Mouse (Mus musculus): Measurements from ENCODE around the gene Nxf1. TPM values are rescaled to one million over a fixed set of nuclear protein-coding genes. Genes with fewer than 3 reads are reported as not detected.

Nxf1 gene
- polyA plus RNA-seq, 1 experiment from 2014 or later, result 230 TPM

GRCm38 (mm10) chr19:8818801-8819595 is 62.1 kb downstream of the Nxf1 start, which contains the start of gene Ttc9c:
Gene Ttc9c, minus strand, starts transcription at chr19:8819333.
- Histone ChIP-seq H3K4me2 (ENCODE audit: low read depth, low read length) (peak within 1 kb of the TSS; percentile 83), H3K27me3 (ENCODE audit: control insufficient read depth, insufficient read depth, low read length) (no peaks in the 10 kb centered on the region), H3K36me3 (replicated peaks; ENCODE audit: control insufficient read depth, insufficient read depth, low read depth, low read length) (peaks cover 4% of the 10 kb centered on the region; the same call in 1 of the 2 replicates), H3K4me3 (ENCODE audit: low read depth, low read length) (peak within 1 kb of the TSS; percentile 99), H3K9me3 (replicated peaks; ENCODE audit: control insufficient read depth, low read length) (no peaks in the 10 kb centered on the region), H3K9ac (replicated peaks; ENCODE audit: low read length) (peak within 1 kb of the TSS; percentile 96), H3K4me1 (ENCODE audit: control insufficient read depth, insufficient read depth, low read length) (no peaks in the 10 kb centered on the region; the same call in 1 of the 2 replicates), H3K27ac (replicated peaks; ENCODE audit: low read depth, low read length) (peak within 1 kb of the TSS; percentile 98)
- WGBS, result under 1% methylated on average over 33 of the region's 33 CpGs
- DNase-seq (ENCODE audit: low spot score) (peak; percentile 100), ATAC-seq (replicated peaks; ENCODE audit: insufficient number of reproducible peaks, low FRiP score, low TSS enrichment, low read depth) (peak; percentile 93)

GRCm38 (mm10) chr19:8819596-8820423 is 62.9 kb downstream of the Nxf1 start, which contains the start of gene Hnrnpul2:
Gene Hnrnpul2, plus strand, starts transcription at chr19:8820010.
- no peaks in the 10 kb centered on the region; the same call in 1 of the 2 replicates for H3K4me1 ChIP-seq (ENCODE audit: control insufficient read depth, insufficient read depth, low read length)
- WGBS, result under 1% methylated on average over 80 of the region's 83 CpGs
- H3K9ac ChIP-seq (replicated peaks; ENCODE audit: low read length), result peak within 1 kb of the TSS; percentile 96
- H3K27ac ChIP-seq (replicated peaks; ENCODE audit: low read depth, low read length), result peak within 1 kb of the TSS; percentile 98
- H3K4me3 ChIP-seq (ENCODE audit: low read depth, low read length), result peak within 1 kb of the TSS; percentile 99
- H3K36me3 ChIP-seq (replicated peaks; ENCODE audit: control insufficient read depth, insufficient read depth, low read depth, low read length), result peaks cover 11% of the 10 kb centered on the region
- peak within 1 kb of the TSS; percentile 83 for H3K4me2 ChIP-seq (ENCODE audit: low read depth, low read length)
- ATAC-seq (replicated peaks; ENCODE audit: insufficient number of reproducible peaks, low FRiP score, low TSS enrichment, low read depth), result peak; percentile 97
- no peaks in the 10 kb centered on the region for H3K27me3 ChIP-seq (ENCODE audit: control insufficient read depth, insufficient read depth, low read length)
- no peaks in the 10 kb centered on the region for H3K9me3 ChIP-seq (replicated peaks; ENCODE audit: control insufficient read depth, low read length)
- peak; percentile 98 for DNase-seq (ENCODE audit: low spot score)

Small RNA genes lying within 50 kb of the gene (microRNA-seq; reads per million reads assigned to microRNA genes)
- gene Mir6992 (ENCODE audit: borderline number of aligned reads), result not detected

Other genes starting within 250 kb of the Nxf1 start
- gene Slc22a8, start 165.8 kb upstream of the Nxf1 start, polyA plus RNA-seq (2014; fragmentation: Nextera tagmentation; extraction: Ambion mirVana), result 0.06 TPM in 1 of 2 replicates, not detected in the other
- 0.10 and 0.29 TPM in 2 replicates for gene Slc22a6, start 139.0 kb upstream of the Nxf1 start, polyA plus RNA-seq (2014; fragmentation: Nextera tagmentation; extraction: Ambion mirVana)
- gene Chrm1, start 93.3 kb upstream of the Nxf1 start, polyA plus RNA-seq (2014; fragmentation: Nextera tagmentation; extraction: Ambion mirVana), result 0.06 and 0.08 TPM in 2 replicates
- gene Slc3a2, start 33.7 kb upstream of the Nxf1 start, polyA plus RNA-seq (2014; fragmentation: Nextera tagmentation; extraction: Ambion mirVana), result 120 and 125 TPM in 2 replicates
- gene Wdr74, start 21.2 kb upstream of the Nxf1 start, polyA plus RNA-seq (2014; fragmentation: Nextera tagmentation; extraction: Ambion mirVana), result 91.0 and 92.3 TPM in 2 replicates
- gene 1700092M07Rik, start 16.4 kb upstream of the Nxf1 start, polyA plus RNA-seq (2014; fragmentation: Nextera tagmentation; extraction: Ambion mirVana), result 1.1 and 1.8 TPM in 2 replicates
- 107 and 110 TPM in 2 replicates for gene Stx5a, start 15.7 kb upstream of the Nxf1 start, polyA plus RNA-seq (2014; fragmentation: Nextera tagmentation; extraction: Ambion mirVana)
- gene Tmem223, start 13.9 kb downstream of the Nxf1 start, polyA plus RNA-seq (2014; fragmentation: Nextera tagmentation; extraction: Ambion mirVana), result 191 and 197 TPM in 2 replicates
- gene Tmem179b, start 17.4 kb downstream of the Nxf1 start, polyA plus RNA-seq (2014; fragmentation: Nextera tagmentation; extraction: Ambion mirVana), result 44.8 and 51.2 TPM in 2 replicates
- gene Taf6l, start 29.3 kb downstream of the Nxf1 start, polyA plus RNA-seq (2014; fragmentation: Nextera tagmentation; extraction: Ambion mirVana), result 19.0 and 19.9 TPM in 2 replicates
- 199 and 202 TPM in 2 replicates for gene Polr2g, start 41.5 kb downstream of the Nxf1 start, polyA plus RNA-seq (2014; fragmentation: Nextera tagmentation; extraction: Ambion mirVana)
- gene Zbtb3, start 45.5 kb downstream of the Nxf1 start, polyA plus RNA-seq (2014; fragmentation: Nextera tagmentation; extraction: Ambion mirVana), result 6.0 and 8.0 TPM in 2 replicates
- gene Ttc9c, start 62.3 kb downstream of the Nxf1 start, polyA plus RNA-seq (2014; fragmentation: Nextera tagmentation; extraction: Ambion mirVana), result 63.0 and 68.7 TPM in 2 replicates
- gene Hnrnpul2, start 62.9 kb downstream of the Nxf1 start, polyA plus RNA-seq (2014; fragmentation: Nextera tagmentation; extraction: Ambion mirVana), result 6.7 and 6.8 TPM in 2 replicates
- not detected in 2 replicates for gene AC129217.1, start 72.7 kb downstream of the Nxf1 start, polyA plus RNA-seq (2014; fragmentation: Nextera tagmentation; extraction: Ambion mirVana)
- gene Bscl2, start 80.4 kb downstream of the Nxf1 start, polyA plus RNA-seq (2014; fragmentation: Nextera tagmentation; extraction: Ambion mirVana), result 29.9 and 39.1 TPM in 2 replicates
- gene Gng3, start 82.1 kb downstream of the Nxf1 start, polyA plus RNA-seq (2014; fragmentation: Nextera tagmentation; extraction: Ambion mirVana), result 39.8 and 44.8 TPM in 2 replicates
- gene Lrrn4cl, start 93.7 kb downstream of the Nxf1 start, polyA plus RNA-seq (2014; fragmentation: Nextera tagmentation; extraction: Ambion mirVana), result 0.10 and 0.49 TPM in 2 replicates
- gene Ubxn1, start 114.4 kb downstream of the Nxf1 start, polyA plus RNA-seq (2014; fragmentation: Nextera tagmentation; extraction: Ambion mirVana), result 184 and 189 TPM in 2 replicates
- gene Uqcc3, start 123.8 kb downstream of the Nxf1 start, polyA plus RNA-seq (2014; fragmentation: Nextera tagmentation; extraction: Ambion mirVana), result 56.1 and 62.0 TPM in 2 replicates
- gene Lbhd1, start 126.7 kb downstream of the Nxf1 start, polyA plus RNA-seq (2014; fragmentation: Nextera tagmentation; extraction: Ambion mirVana), result 116 and 122 TPM in 2 replicates
- gene Gm49403, start 126.9 kb downstream of the Nxf1 start, polyA plus RNA-seq (2014; fragmentation: Nextera tagmentation; extraction: Ambion mirVana), result not detected in 2 replicates
- gene 1810009A15Rik, start 131.8 kb downstream of the Nxf1 start, polyA plus RNA-seq (2014; fragmentation: Nextera tagmentation; extraction: Ambion mirVana), result 111 and 126 TPM in 2 replicates
- gene Gm49416, start 131.9 kb downstream of the Nxf1 start, polyA plus RNA-seq (2014; fragmentation: Nextera tagmentation; extraction: Ambion mirVana), result 0.34 TPM in 1 of 2 replicates, not detected in the other
- 30.5 and 34.6 TPM in 2 replicates for gene Ints5, start 135.9 kb downstream of the Nxf1 start, polyA plus RNA-seq (2014; fragmentation: Nextera tagmentation; extraction: Ambion mirVana)
- gene Ganab, start 141.0 kb downstream of the Nxf1 start, polyA plus RNA-seq (2014; fragmentation: Nextera tagmentation; extraction: Ambion mirVana), result 97.4 and 114 TPM in 2 replicates
- 32.0 and 32.8 TPM in 2 replicates for gene B3gat3, start 163.3 kb downstream of the Nxf1 start, polyA plus RNA-seq (2014; fragmentation: Nextera tagmentation; extraction: Ambion mirVana)
- gene Rom1, start 172.3 kb downstream of the Nxf1 start, polyA plus RNA-seq (2014; fragmentation: Nextera tagmentation; extraction: Ambion mirVana), result 0.72 and 0.81 TPM in 2 replicates
- gene Eml3, start 172.5 kb downstream of the Nxf1 start, polyA plus RNA-seq (2014; fragmentation: Nextera tagmentation; extraction: Ambion mirVana), result 8.4 and 9.0 TPM in 2 replicates
- 57.5 and 57.6 TPM in 2 replicates for gene Mta2, start 184.8 kb downstream of the Nxf1 start, polyA plus RNA-seq (2014; fragmentation: Nextera tagmentation; extraction: Ambion mirVana)
- 25.5 and 28.0 TPM in 2 replicates for gene Tut1, start 196.8 kb downstream of the Nxf1 start, polyA plus RNA-seq (2014; fragmentation: Nextera tagmentation; extraction: Ambion mirVana)
- gene Eef1g, start 210.0 kb downstream of the Nxf1 start, polyA plus RNA-seq (2014; fragmentation: Nextera tagmentation; extraction: Ambion mirVana), result 535 and 538 TPM in 2 replicates
- 10.6 and 11.5 TPM in 2 replicates for gene Ahnak, start 232.2 kb downstream of the Nxf1 start, polyA plus RNA-seq (2014; fragmentation: Nextera tagmentation; extraction: Ambion mirVana)